Mouse (Mus musculus): Measurements from ENCODE around the gene Olfr818.
"Not testable (repeated sequence)": the region's sequence is repeated elsewhere in the genome, so short reads cannot be mapped to it uniquely, and the experiment has no call there.

Gene Olfr818

GRCm38 (mm10) chr10:129949000-129949399 is at the start of gene Olfr818:
Olfr818 (minus strand) TSS chr10:129949100.
- DNase-seq: no peak

- not testable (repeated sequence) for DNase-seq
Observed at GRCm38 (mm10) chr10:129984962-129985361, 36.1 kb upstream of the Olfr818 start, which contains the start of gene Gm10310. Gm10310 (minus strand) TSS chr10:129985062.

GRCm38 (mm10) chr10:129981867-129982266 is 33.0 kb upstream of the Olfr818 start:
- not testable (repeated sequence) for DNase-seq

- not testable (repeated sequence) for DNase-seq
Observed at GRCm38 (mm10) chr10:129976040-129976439, 27.1 kb upstream of the Olfr818 start, which contains the start of gene Olfr247. Olfr247 (minus strand) TSS chr10:129976140.

- DNase-seq: not testable (repeated sequence)
Observed at GRCm38 (mm10) chr10:129972994-129973393, 24.1 kb upstream of the Olfr818 start.

- not testable (repeated sequence) for DNase-seq
Observed at GRCm38 (mm10) chr10:129967166-129967565, 18.3 kb upstream of the Olfr818 start, which contains the start of gene Olfr819. Olfr819 (minus strand) TSS chr10:129967266.

- not testable (repeated sequence) for DNase-seq
Observed at GRCm38 (mm10) chr10:129966232-129966631, 17.3 kb upstream of the Olfr818 start.

- DNase-seq: no peak
Observed at GRCm38 (mm10) chr10:129915497-129915896, 33.4 kb downstream of the Olfr818 start, which contains the start of gene Olfr816. Olfr816 (minus strand) TSS chr10:129915597.

GRCm38 (mm10) chr10:129905767-129906166 is 43.1 kb downstream of the Olfr818 start, which contains the start of gene Olfr815:
Olfr815 (minus strand) TSS chr10:129905867.
- DNase-seq: not testable (repeated sequence)
